Mouse (Mus musculus) heart, adult 8-10 months (tissue): ENCODE data around the gene Slc25a3. TPM values are rescaled to one million over a fixed set of nuclear protein-coding genes. Genes with fewer than 3 reads are reported as not detected.
A peak's percentile ranks its signal among the peaks of the same experiment; 100 is the strongest.

ENCODE experiments used
- DNase-seq: peaks from one replicate; pipeline ENCODE4 v3.0.0; 2022; ENCODE audit warnings: low spot score
- total RNA-seq, 4 experiments: library from RNA; stranded (reverse); gene quantifications; 2 replicates each; pipeline ENCODE4 v1.2.4; 2022

The Slc25a3 gene
- 1,000 to 10,000 TPM; 2,608 to 2,760 (median 2,679) TPM for total RNA-seq

DNA sequence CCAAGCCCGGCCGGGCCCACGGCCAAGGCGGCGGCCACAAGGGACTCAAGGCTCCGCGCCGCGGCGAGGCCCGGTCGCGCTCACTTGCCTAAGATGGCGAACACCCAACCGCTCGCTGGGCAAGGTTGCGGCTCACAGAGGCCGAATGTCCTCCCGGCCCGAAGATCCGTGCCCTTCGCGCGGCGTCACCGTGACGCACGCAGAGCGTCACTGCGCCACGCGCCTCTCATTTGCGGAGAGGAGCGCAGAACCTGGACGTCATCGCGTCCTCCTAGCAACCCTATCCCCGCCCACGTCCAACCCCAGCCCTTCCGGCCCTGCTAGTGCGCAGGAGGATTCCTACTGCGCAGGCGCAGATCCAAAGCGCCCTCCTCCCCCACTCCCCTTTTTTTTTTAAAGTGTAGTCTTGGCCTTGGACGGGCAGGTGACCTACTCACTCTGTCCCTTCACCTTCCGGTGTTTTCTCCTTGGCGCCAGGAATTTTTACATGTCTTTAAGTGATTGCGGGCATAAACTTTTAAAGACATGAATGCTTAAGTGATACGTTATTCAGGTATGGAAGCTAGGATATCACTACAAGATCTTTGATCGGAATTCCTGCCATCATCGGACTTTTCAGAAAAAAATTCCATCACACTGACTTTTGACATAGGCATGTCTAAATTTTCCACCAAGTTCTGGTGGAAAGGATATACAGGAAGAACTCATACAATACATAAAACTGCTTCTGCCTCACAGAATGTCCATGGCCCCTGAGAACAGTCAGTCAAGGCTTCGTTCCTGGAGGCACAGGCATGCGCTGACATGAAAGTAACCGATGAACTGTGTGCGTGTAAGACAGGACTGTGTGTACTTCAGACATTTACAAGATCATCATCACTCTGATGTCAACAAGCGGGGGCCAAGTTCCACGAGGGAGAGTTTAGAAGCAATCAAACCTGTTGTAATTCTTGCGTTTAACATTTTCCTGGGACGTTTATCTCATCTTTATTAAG is at the start of gene Slc25a3:
Gene Slc25a3, minus strand, starts transcription at position 232 of the 995 bp plus-strand sequence.
- peak; percentile 96 for DNase-seq

DNA sequence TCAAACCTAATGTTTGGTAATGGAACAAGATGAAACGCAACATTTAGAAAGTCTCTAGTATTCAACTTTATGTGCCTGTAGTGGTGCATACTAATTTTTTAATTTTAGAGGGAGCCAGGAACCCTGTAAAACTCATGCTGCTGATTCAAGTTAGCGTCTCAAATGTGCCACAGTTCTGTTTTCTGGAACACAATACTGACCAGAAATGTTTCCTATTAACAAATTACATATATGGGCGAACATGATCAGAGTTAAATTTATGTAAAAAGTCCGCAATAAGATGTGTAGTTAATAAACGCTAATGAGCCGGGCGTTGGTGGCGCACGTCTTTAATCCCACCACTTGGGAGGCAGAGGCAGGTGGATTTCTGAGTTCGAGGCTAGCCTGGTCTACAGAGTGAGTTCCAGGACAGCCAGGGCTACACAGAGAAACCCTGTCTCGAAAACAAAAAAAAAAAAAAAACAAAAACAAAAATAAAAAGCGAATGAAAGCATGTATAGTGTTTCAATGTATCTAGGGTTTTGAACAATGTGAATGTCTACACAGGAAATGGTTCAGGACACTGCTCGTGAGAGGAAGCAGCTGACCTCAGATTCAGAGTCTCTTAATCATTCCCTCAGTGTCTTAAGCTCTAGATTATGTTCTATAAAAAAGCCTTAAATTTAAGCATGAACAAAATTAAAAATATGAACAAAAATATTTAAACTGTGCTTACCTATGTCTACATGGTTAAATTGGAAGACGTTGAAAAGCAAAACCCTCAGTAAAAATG is 48.7 kb upstream of the Slc25a3 start:
- DNase-seq = no peak

DNA sequence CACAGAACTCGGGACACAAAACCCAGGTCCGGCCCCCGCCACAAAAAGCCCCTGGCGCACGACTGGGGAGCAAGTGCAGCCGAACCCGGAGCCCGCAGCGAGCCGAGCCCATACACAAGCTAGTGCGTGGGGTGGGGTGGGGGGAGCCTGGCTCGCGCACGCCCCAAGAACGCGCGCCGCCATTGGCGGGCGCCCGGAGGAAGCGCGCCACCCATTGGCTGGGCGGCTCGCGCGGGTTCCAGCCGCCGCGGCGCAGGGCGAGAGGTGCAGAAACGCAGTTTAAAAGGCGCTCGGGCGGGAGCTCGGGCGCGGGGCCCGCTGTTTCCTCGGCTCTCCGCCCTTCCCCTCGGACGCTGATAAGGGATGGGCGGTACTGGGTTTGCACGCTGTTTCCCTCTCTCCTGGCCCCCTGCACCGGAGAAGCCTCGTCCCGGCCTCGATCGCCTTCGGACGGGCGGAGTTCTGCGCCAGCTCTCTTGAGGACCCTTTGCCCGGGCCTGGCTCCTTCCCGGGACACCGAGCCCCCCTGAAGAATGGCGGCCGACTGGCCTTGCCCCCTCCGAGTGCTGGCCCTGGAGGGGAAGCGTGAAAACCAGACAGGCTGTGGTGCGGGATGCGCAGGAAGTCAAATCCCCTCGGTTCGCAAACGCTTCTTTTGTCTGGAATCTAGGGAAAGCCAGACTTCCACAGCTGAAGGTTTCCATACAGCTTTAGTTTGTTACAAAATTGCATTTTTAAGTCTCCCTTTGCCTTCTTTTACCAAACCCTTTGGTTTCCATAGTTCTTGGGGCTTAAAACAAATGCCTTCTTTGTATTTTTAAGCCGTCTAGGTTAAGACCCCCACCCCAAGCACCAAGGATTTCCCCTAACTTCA is 47.8 kb upstream of the Slc25a3 start:
- DNase-seq = peak; percentile 90

DNA sequence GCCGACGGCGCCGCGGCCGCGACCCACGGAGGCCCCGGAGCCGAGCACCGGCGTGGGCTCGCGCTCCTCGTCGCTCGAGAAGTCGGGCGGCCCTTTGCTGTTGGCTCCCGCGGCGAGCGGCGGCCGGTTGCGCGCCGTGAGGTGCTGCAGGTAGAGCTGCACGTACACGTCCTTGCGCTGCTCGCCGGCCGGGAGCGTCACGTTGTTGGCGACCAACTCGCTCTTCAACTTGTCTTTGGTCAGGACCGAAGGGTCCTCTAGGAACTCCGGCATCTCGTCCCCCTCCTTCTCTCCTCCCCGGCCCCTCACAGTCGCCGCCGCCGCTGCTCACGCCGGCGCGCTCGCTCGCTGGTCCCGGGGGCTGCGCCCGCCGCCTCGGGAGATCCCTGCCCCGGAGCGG is 47.2 kb upstream of the Slc25a3 start:
- no peak for DNase-seq

DNA sequence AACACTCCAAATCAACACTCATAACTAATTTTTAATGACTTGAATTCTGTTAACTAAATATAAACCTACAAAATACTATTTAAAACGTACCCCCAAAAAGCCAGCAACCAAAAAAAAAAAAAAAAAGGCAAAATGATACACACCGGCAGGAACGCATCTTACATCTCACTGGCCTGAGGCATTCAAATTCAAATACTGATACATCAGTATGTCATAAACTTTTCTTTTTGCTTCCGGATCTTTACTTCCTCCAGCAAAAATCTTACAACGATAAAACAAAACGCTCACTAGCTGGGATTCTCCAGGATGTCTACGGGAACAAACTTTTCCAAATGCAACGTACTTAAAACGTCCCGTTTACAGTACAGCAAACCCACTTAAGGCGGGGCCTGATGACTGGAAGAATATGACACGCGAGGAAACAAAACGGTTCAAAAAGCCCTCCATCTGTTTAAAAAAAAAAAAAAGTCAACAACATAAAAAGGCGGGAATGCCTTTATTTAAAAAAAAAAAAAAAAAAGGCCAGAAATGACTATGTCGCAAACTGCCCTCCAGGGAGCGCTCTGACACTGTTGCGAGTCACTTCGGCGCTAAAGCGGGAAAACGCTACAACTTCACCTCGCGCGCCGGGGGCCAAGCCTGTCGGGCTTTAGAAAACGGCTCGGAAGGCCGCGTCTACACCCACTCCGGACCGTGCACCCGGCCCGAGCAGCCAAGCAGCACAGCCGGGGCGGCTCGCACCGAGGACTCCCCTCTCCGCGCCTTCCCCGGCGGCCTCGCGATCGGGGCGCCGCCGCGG is 46.5 kb upstream of the Slc25a3 start:
- peak; percentile 86 for DNase-seq

DNA sequence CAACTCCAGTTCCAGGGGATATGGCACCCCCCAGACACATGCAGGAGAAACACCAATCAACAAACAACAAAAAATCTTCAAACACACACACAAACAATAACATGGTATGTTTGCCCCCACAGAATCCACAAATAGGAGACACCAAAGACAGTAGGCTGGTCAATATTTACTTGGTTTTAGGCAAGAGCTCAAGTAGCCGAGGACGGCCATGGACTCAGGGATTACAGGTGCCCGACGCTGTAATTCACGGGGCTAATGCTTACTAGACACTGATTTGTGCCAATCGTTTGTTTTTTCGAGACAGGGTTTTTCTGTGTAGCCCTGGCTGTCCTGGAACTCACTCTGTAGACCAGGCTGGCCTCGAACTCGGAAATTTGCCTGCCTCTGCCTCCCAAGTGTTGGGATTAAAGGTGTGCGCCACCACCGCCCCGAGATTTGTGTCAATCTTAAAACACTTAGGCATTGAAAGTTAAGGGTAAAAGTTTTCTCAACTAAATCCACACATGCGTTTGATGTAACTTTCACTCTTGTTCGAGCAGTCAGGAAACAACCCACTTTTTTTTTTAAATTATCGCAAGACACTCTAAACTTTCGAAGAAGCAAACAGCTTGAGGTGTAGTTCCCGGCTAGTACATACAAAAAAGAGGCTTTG is 45.7 kb upstream of the Slc25a3 start:
- no peak for DNase-seq

DNA sequence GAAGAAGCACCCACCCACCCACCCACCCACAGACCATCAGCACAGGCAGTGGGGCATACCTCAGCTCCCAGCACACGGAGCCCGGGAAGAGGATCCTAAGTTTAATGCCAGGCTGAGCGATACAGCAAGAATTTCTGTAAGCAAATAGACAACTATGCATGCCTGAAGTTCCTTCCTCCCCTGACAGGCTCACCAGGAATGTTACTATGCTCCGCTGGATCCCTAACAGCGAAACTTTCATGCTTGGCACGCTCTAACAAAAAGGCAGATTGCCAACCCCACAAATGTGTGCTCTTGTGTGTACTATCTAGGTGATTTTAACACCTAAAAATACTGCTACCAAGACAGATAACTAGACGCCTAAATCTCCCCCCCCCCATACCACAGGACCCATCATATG is 43.5 kb upstream of the Slc25a3 start:
- no peak for DNase-seq

DNA sequence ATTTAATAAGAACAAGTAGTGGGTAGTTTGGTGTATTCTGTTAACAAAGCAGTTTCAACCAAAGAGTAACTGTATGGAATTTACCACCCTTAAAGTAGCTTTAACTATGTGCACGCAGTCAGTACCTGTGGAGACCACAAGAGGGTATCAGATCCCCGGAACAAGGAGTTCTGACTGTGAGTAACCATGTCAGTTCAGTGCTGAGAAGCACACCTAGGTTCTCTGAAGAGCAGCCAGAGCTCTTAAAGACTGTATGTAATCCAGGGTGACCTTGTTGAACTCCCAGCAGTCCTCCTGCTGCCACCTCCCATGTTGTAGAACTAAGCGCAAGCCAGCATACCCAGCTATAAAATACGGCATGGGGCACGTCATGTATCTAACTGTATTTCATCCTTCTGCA is 43.0 kb upstream of the Slc25a3 start:
- DNase-seq = peak; percentile 64

DNA sequence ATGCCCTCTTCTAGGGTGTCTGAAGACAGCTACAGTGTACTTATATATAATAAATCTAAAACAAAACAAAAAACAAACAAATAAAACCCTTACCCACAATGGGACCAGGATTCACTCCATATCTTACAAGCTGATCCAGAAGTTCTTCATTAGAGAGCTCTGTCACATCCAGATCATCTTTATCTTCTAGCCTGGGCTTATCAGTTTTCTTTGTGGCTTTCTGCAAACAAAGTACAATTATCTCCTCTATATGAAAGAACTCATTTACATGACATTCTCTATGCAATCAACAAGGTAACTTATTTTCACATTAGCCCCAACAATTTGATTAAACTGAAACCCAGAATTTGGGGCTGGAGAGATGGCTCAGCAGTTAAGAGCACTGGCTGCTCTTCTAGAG is 42.0 kb upstream of the Slc25a3 start:
- DNase-seq = no peak

DNA sequence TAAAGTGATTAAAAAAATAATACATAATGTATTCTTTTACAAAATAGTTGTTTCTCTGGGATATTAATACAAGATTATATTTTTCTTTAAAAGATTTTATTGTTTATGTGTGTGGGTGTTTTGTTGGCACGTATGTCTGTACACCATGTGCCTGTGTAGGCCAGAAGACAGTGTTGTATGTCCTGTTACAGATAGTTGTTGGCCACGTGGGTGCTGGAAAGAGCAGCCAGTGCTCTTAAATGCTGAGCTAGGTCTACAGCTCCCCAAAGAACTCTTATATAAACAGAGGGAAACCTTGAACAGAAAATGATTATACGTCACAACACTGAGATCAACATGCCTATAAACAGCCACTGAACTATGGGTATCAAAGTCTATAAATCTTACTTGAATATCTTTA is 40.6 kb upstream of the Slc25a3 start:
- no peak for DNase-seq

DNA sequence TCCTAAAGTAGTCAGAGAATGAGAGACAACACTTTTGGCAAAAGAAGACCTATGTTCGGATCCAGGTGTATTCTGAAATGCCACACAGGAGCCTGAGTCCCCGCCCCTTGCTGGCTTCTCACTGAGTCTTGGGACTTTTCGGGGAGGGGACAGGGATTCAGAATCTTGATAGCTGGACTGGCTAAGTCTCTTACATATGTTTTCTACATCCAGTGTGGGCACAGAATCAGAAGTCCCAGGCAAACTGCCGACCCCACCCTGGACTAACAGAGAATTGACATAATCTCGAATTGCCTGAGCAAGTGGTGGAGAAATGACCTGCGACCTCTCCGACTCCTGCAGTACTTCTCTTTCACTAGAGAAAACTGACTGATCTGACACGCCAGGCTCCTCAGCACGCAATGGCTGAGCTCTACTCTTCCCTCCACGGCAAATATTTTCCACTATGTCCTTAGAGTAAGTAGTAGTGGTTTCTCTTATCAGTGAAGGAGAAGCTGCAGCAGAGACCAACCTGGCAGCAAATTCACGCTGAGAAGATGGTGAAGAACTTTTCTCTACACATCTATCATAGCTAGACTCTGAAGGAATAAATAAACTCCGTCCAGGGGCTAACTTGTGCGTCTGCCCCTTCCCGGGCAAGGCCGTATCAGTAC is 38.8 kb upstream of the Slc25a3 start:
- DNase-seq = no peak

DNA sequence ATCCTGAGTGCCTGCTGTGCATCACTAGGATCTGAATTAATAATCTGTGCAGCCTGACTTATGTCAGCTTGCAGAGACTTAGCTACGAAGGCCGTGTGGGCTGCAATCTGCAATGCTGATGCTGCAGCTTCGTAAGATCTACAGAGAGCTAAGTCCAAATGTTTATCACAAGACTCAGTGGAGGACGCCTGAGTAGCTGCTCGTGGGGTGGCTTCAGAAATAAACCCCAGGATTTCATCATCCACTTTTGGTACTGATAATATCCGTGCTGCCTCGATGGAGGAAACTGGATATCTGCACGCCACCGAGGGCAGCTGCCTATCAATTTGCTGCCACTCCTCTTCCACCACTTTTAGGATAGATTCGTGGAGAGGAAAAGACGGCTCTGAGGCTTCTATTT is 38.2 kb upstream of the Slc25a3 start:
- DNase-seq = no peak

DNA sequence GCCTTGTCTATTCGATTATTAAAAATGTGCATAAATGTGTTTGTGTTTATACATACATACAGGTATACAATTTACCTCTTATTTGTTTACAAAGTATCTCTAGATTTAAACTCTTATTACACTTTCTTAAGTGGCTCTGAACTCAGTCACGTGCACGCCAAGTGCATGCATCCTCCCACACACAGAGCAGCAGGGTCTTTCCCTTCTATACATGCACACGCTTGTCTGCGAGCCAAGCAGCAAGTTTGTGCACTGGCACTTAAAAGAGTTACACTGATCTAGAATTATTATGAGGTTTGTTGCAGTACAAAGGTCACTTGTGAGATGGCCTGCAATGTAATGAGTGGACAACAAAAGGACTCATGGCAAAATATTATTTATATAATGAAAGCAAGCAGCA is 37.1 kb upstream of the Slc25a3 start:
- DNase-seq = no peak

DNA sequence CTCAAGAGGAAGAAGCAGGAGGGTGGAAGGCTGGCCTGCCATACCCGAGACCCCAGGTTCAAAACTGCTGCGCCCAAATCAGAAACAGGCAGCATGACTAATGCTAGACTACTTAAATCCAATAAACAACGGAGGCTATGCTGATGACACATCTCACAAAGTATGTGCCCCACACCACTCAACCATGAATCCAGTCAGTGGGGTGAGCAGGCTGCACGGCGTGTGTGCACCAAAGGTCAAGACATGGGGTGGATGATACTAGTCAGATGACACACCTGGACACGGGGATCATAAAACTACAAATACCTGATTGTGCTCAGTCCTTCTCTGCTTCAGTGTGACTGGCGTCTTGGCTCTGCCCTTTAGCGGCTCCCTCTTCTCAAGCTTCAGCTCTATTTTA is 34.6 kb upstream of the Slc25a3 start:
- no peak for DNase-seq

DNA sequence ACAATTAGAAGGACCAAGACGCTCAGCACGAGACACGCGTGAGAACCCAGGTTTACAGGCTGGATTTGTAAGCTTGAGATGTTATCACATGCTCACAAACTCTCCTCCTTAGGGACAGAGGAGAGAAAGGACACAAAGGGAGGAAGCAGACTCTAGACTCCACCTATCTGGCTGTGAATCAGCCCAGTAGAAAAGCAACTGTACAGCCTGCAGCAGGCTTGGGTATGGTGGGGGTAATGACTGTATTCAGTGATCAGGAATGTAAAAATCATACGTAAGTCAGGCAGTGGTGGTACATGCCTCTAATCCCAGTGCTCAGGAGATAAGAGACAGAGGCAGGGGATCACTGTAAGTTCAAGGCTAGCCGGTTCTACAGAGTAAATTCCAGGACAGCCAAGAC is 32.5 kb upstream of the Slc25a3 start:
- peak; percentile 57 for DNase-seq

DNA sequence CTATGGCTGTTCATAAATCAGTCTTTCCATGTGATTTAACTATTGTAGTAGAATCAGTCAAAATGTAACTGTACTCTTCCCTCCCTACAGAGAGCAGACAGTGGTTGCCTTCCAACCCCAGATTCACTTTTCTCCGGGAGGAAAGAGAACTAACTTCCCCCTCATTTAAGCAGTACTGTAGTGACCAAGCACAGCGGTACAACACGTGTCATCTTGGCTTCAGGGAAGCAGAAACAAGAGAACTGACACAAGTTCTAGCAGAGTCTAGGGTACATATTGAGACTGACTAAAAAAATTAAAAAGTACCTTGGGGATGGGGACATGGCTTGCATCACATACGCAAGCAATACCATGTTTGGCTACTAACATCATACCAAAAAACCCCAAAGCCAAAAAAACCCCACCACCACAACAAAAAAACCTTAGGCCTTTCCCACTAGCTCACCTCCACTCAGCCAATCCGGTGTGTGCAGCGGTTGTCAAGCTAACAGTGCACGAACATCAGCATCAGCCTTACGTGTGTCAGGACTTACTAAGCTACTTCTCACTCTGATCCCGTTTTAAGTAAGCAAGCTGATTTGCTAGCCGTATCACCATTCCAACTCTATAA is 30.1 kb upstream of the Slc25a3 start:
- no peak for DNase-seq

DNA sequence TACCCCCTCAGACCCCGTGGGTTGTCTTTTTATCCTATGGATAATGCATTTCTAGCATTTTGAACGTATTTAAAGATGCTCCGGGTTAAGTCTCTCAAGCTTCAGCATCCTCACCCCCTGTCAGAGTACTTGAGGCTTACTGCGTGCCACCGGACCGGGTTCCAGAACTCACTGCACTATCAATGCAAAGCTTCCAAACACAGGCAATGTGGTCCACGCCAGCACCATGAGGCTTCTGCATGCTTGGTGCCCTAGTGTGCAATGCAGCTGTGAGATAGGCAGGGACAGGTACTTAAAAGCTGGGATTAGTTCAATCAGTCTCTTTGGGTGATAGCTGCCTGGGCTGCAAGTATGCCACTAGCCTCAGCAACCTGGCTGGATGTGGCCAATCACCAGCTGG is 21.6 kb upstream of the Slc25a3 start:
- DNase-seq = no peak

DNA sequence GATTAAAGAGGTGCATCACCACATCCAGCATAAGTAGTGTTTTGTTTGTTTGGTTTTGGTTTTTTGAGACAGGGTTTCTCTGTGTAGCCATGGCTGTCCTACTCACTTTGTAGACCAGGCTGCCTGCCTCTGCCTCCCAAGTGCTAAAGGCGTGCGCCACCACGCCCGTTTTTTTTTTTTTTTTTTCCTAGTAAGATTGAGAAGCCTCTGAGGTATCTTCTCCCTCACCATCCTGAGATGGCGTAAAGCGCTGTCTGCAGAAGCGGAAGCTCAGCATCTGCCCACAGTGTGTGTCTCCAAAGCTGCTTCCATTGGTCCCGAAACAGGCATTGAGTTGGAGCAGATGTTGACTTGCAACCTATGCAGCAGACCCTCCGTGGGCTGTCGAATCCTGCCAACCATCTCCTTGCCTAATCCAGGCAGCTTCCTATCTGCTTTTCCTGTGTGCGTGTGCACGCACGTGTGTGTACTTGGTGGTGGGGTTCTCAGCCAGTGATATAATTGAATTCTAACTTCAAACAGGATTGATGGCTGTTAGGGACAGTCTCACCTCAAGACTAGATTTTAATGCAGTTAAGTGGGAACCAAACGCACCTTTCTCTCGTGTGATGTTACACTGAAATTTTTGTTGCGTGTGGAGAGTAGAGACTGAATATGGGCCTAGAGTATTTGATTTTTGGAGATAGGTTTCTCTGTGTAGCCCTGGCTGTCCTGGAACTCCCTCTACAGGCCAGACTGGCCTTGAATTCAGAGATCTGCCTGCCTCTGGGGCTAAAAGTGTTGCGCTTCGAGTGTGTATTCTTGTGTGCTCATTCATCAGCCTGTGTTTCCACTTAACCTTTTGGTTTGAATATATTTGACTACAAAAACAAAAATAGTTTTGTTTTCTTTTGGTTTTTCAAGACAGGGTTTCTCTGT is 19.7 kb upstream of the Slc25a3 start:
- DNase-seq = no peak
